Mouse (Mus musculus): ENCODE measurements around the gene Pla2g3. TPM values are rescaled to one million over a fixed set of nuclear protein-coding genes. Genes with fewer than 3 reads are reported as not detected.

The Pla2g3 gene
- total and polyA plus RNA-seq, 2 experiments, result 0.06 TPM; not detected in 1

GRCm38 (mm10) chr11:3548564-3549295, 60.6 kb downstream of the Pla2g3 start:
- Histone ChIP-seq H3K4me1 (ENCODE audit: control insufficient read depth, insufficient read depth, low read length) (no peaks in the 10 kb centered on the region; the same call in 1 of the 2 replicates), H3K9ac (ENCODE audit: low read depth, low read length) (no peak overlapping the region), H3K27ac (replicated peaks; ENCODE audit: insufficient read depth, low read depth, low read length) (no peak overlapping the region), H3K27me3 (ENCODE audit: control insufficient read depth, insufficient read depth, low read length) (no peaks in the 10 kb centered on the region), H3K36me3 (ENCODE audit: control insufficient read depth, insufficient read depth, low read length) (no peaks in the 10 kb centered on the region), H3K79me2 (ENCODE audit: control insufficient read depth, insufficient read depth, low read length) (no peaks in the 10 kb centered on the region), H3K4me3 (ENCODE audit: insufficient read depth, low read depth, low read length) (no peak overlapping the region)
- DNase-seq (ENCODE audit: extremely low read depth, low read depth, low spot score), result no peak
- 91% methylated on average over 3 of the region's 3 CpGs for WGBS
- TF ChIP-seq POLR2A (IDR thresholded peaks at IDR 0.05; ENCODE audit: extremely low read depth, insufficient read depth, low read length), result no peak
- no peak for TF ChIP-seq CTCF (IDR thresholded peaks at IDR 0.05; ENCODE audit: low read depth, low read length)

Other genes with a start within 250 kb of the Pla2g3 start
- gene Drg1, start 221.9 kb upstream of the Pla2g3 start, total RNA-seq (2014; rRNA removed), result 57.1 and 61.9 TPM in 2 replicates
- 16.8 and 17.8 TPM in 2 replicates for gene Drg1, start 221.9 kb upstream of the Pla2g3 start, polyA plus RNA-seq (2012; rRNA removed)
- gene Patz1, start 199.4 kb upstream of the Pla2g3 start, total RNA-seq (2014; rRNA removed), result 4.2 and 5.8 TPM in 2 replicates
- 4.4 and 6.0 TPM in 2 replicates for gene Patz1, start 199.4 kb upstream of the Pla2g3 start, polyA plus RNA-seq (2012; rRNA removed)
- gene Pik3ip1, start 157.9 kb upstream of the Pla2g3 start, total RNA-seq (2014; rRNA removed), result 0.67 and 0.83 TPM in 2 replicates
- 0.59 and 0.77 TPM in 2 replicates for gene Pik3ip1, start 157.9 kb upstream of the Pla2g3 start, polyA plus RNA-seq (2012; rRNA removed)
- 7.2 TPM in 2 replicates for gene Limk2, start 79.1 kb upstream of the Pla2g3 start, total RNA-seq (2014; rRNA removed)
- gene Limk2, start 79.1 kb upstream of the Pla2g3 start, polyA plus RNA-seq (2012; rRNA removed), result 6.1 and 9.1 TPM in 2 replicates
- 11.2 and 14.8 TPM in 2 replicates for gene Rnf185, start 35.9 kb upstream of the Pla2g3 start, total RNA-seq (2014; rRNA removed)
- 28.7 and 33.3 TPM in 2 replicates for gene Rnf185, start 35.9 kb upstream of the Pla2g3 start, polyA plus RNA-seq (2012; rRNA removed)
- gene Inpp5j, start 16.5 kb downstream of the Pla2g3 start, total RNA-seq (2014; rRNA removed), result not detected in 2 replicates
- gene Inpp5j, start 16.5 kb downstream of the Pla2g3 start, polyA plus RNA-seq (2012; rRNA removed), result 0.05 and 0.07 TPM in 2 replicates
- 2.4 and 2.6 TPM in 2 replicates for gene Selenom, start 26.4 kb downstream of the Pla2g3 start, total RNA-seq (2014; rRNA removed)
- gene Selenom, start 26.4 kb downstream of the Pla2g3 start, polyA plus RNA-seq (2012; rRNA removed), result 6.3 and 6.7 TPM in 2 replicates
- gene Smtn, start 52.3 kb downstream of the Pla2g3 start, total RNA-seq (2014; rRNA removed), result 2.2 and 4.4 TPM in 2 replicates
- gene Smtn, start 52.3 kb downstream of the Pla2g3 start, polyA plus RNA-seq (2012; rRNA removed), result 2.8 and 2.9 TPM in 2 replicates
- gene Morc2a, start 160.9 kb downstream of the Pla2g3 start, total RNA-seq (2014; rRNA removed), result 8.2 and 9.9 TPM in 2 replicates
- 3.3 and 5.0 TPM in 2 replicates for gene Morc2a, start 160.9 kb downstream of the Pla2g3 start, polyA plus RNA-seq (2012; rRNA removed)

Data from liver, adult 2 months (tissue).